ENCODE assay signal across 8 mouse cellular contexts in genomic region chr11:50114329-50114728, GRCm38 (mm10). TPM values are rescaled to one million over a fixed set of nuclear protein-coding genes. Genes with fewer than 3 reads are reported as not detected.
A peak's percentile ranks its signal among the peaks of the same experiment; 100 is the strongest.
DNase-seq lines count a peak whose midpoint lies in the region; TF ChIP-seq lines count a peak whose summit lies in the region.

No protein-coding gene starts in this region.

- H3K79me2 ChIP-seq in C2C12 (ENCODE audit: control insufficient read depth, insufficient read depth) (no peaks in the 10 kb centered on the region), MEL (ENCODE audit: control insufficient read depth, insufficient read depth, low read length, poor library complexity) (no peaks in the 10 kb centered on the region)

- peak; percentile 63 for TF ChIP-seq CTCF in C2C12 (IDR thresholded peaks at IDR 0.05; ENCODE audit: control insufficient read depth, insufficient read depth, insufficient read length)
- TF ChIP-seq CTCF in MEL (IDR thresholded peaks at IDR 0.05 in 2 of 3, conservative IDR thresholded peaks at IDR 0.05 in 1 of 3; ENCODE audit: control insufficient read depth in 1 of 3, insufficient read depth in 1 of 3, low read depth in 2 of 3, low read length in 3 of 3, poor library complexity in 1 of 3, severe bottlenecking in 1 of 3) = peak; percentile 93 to 99 (median 96)
- TF ChIP-seq CTCF in gastrocnemius, adult 2 months (IDR thresholded peaks at IDR 0.05) = peak; percentile 93; the same call in 1 of the 2 replicates

- no peaks in the 10 kb centered on the region for H3K4me1 ChIP-seq in MEL (ENCODE audit: control insufficient read depth in 1 of 2, insufficient read depth in 2 of 2, low read length in 2 of 2)

- H3K27me3 ChIP-seq in C2C12 (ENCODE audit: control insufficient read depth, insufficient read depth, insufficient read length) (peaks cover 21% of the 10 kb centered on the region), MEL (ENCODE audit: control insufficient read depth in 1 of 2, insufficient read depth in 2 of 2, low read length in 2 of 2) (no peaks in the 10 kb centered on the region)

- H3K36me3 ChIP-seq in C2C12 (ENCODE audit: control insufficient read depth, insufficient read depth) = no peaks in the 10 kb centered on the region
- no peaks in the 10 kb centered on the region for H3K36me3 ChIP-seq in MEL (ENCODE audit: control insufficient read depth in 1 of 2, insufficient read depth in 2 of 2, low read length in 2 of 2)

- peak; percentile 92 for DNase-seq in MEL (ENCODE audit: low read depth, low spot score)
- peak; percentile 70 for DNase-seq in cerebellum, adult 8-10 months
- peak; percentile 81 for DNase-seq in gastrocnemius, adult 2 months
- peak; percentile 83 for DNase-seq in kidney, adult 18-20 months
- DNase-seq in lung, adult 18-20 months = peak; percentile 72 to 79
- peak; percentile 38 for DNase-seq in retina, adult 2 months (ENCODE audit: low read depth, low spot score)
- peak; percentile 76 for DNase-seq in urinary bladder, postnatal 14 days (ENCODE audit: low spot score)

- TF ChIP-seq POLR2A in MEL (IDR thresholded peaks at IDR 0.05; ENCODE audit: control insufficient read depth in 1 of 2, insufficient read depth in 1 of 2, low read depth in 1 of 2, low read length in 2 of 2, poor library complexity in 1 of 2) = no peak

- H3ac ChIP-seq in C2C12 (ENCODE audit: control insufficient read depth, insufficient read length, low read depth) = no peak overlapping the region

- no peaks in the 10 kb centered on the region for H3K9me3 ChIP-seq in MEL (replicated peaks; ENCODE audit: insufficient read depth, low read length)

- no peak for TF ChIP-seq EP300 in MEL (IDR thresholded peaks at IDR 0.05; ENCODE audit: low read depth in 1 of 2, low read length in 2 of 2)

- intact Hi-C loops in gastrocnemius, adult 2 months (cut with DNase I) = no loop called here

- H3K4me3 ChIP-seq in C2C12 (ENCODE audit: insufficient read depth, poor library complexity, severe bottlenecking) = no peak overlapping the region
- H3K4me3 ChIP-seq in MEL (ENCODE audit: control insufficient read depth in 1 of 2, insufficient read depth in 1 of 2, low read depth in 2 of 2, low read length in 2 of 2) = no peak overlapping the region
- H3K4me3 ChIP-seq in gastrocnemius, adult 2 months = no peak overlapping the region

- no peaks in the 10 kb centered on the region for H3K79me3 ChIP-seq in C2C12 (ENCODE audit: low read depth)

- TF ChIP-seq RAD21 in MEL (IDR thresholded peaks at IDR 0.05; ENCODE audit: low read depth, low read length) = peak; percentile 75

- H3K27ac ChIP-seq in MEL (ENCODE audit: control insufficient read depth, low read depth, low read length) = no peak overlapping the region
- H3K27ac ChIP-seq in gastrocnemius, adult 2 months = no peak overlapping the region

- no peak overlapping the region for H3K9ac ChIP-seq in MEL (ENCODE audit: control insufficient read depth, low read depth, low read length, poor library complexity, severe bottlenecking)

TF ChIP-seq in C2C12, 6 proteins besides CTCF, POLR2A, EP300 and RAD21:
- TF ChIP-seq FOSL1 (IDR thresholded peaks at IDR 0.05; ENCODE audit: insufficient read depth, low read length, poor library complexity, severe bottlenecking) (no peak), USF1 (IDR thresholded peaks at IDR 0.05; ENCODE audit: low read depth) (no peak), CEBPB (IDR thresholded peaks at IDR 0.05; ENCODE audit: low read depth) (no peak), MYOD1 (IDR thresholded peaks at IDR 0.05; ENCODE audit: control insufficient read depth, insufficient read length, low read depth) (no peak), MYOG (IDR thresholded peaks at IDR 0.05; ENCODE audit: control insufficient read depth, extremely low read depth, insufficient read length) (no peak), MAX (IDR thresholded peaks at IDR 0.05) (no peak)

TF ChIP-seq in MEL, 35 proteins besides CTCF, POLR2A, EP300 and RAD21:
- TF ChIP-seq ZC3H11A (IDR thresholded peaks at IDR 0.05; ENCODE audit: low read depth, low read length) (peak; percentile 77), TCF12 (IDR thresholded peaks at IDR 0.05; ENCODE audit: low read depth, low read length) (no peak), MYC (IDR thresholded peaks at IDR 0.05; ENCODE audit: low read depth, low read length) (peak; percentile 98), CHD2 (IDR thresholded peaks at IDR 0.05; ENCODE audit: low read length) (no peak), ZKSCAN1 (IDR thresholded peaks at IDR 0.05; ENCODE audit: low read depth, low read length) (no peak), USF2 (IDR thresholded peaks at IDR 0.05; ENCODE audit: borderline replicate concordance in 1 of 2, insufficient read depth in 1 of 2, low read depth in 1 of 2, low read length in 2 of 2) (no peak), USF1 (IDR thresholded peaks at IDR 0.05; ENCODE audit: low read depth, low read length) (0 out of 2 replicates have a peak, but pooled peaks have one; percentile 9), MAZ (IDR thresholded peaks at IDR 0.05; ENCODE audit: low read depth, low read length) (peak; percentile 49; the same call in 1 of the 2 replicates), SIN3A (IDR thresholded peaks at IDR 0.05; ENCODE audit: low read length) (peak; percentile 34; the same call in 1 of the 2 replicates), SMC3 (IDR thresholded peaks at IDR 0.05; ENCODE audit: low read depth, low read length) (peak; percentile 94), RCOR1 (IDR thresholded peaks at IDR 0.05; ENCODE audit: low read depth, low read length) (no peak), MAX (IDR thresholded peaks at IDR 0.05; ENCODE audit: low read length) (peak; percentile 72), ZNF384 (IDR thresholded peaks at IDR 0.05; ENCODE audit: low read depth, low read length) (peak; percentile 5; the same call in 1 of the 2 replicates), MEF2A (IDR thresholded peaks at IDR 0.05; ENCODE audit: extremely low read depth, insufficient replicate concordance, low read depth, low read length, poor library complexity, severe bottlenecking) (no peak), ELF1 (IDR thresholded peaks at IDR 0.05; ENCODE audit: low read depth, low read length) (no peak)

RNA-seq across cellular contexts. Expression of gene Tbc1d9b, which starts 16.9 kb away (rescaled TPM):
- polyA plus RNA-seq in C2C12 (2012; fragmentation: generic; extraction: Trizol) (26.4 TPM), MEL (2012; ENCODE audit: insufficient read depth in 1 of 2, insufficient read length in 2 of 2, low read depth in 1 of 2, low replicate concordance in 2 of 2, missing spikeins in 1 of 2) (10 to 100 TPM in 1 of 2 experiments, not detected in 1; 32.5 TPM)
- 17.7 and 18.6 TPM in 2 replicates for total RNA-seq in MEL (2012; rRNA removed)
- total RNA-seq in gastrocnemius, adult 2 months (2021) = 10 to 100 TPM; 25.3 to 28.6 TPM

RNA-seq across cellular contexts. Expression of gene Mrnip, which starts 59.9 kb away (rescaled TPM):
- polyA plus RNA-seq in C2C12 (2012; fragmentation: generic; extraction: Trizol) = 4.7 TPM
- total RNA-seq in MEL (2012; rRNA removed) = 10.6 and 12.1 TPM in 2 replicates
- polyA plus RNA-seq in MEL (2012; ENCODE audit: insufficient read depth in 1 of 2, insufficient read length in 2 of 2, low read depth in 1 of 2, low replicate concordance in 2 of 2, missing spikeins in 1 of 2) = 1 to 10 TPM in 1 of 2 experiments, not detected in 1; 8.6 TPM
- total RNA-seq in gastrocnemius, adult 2 months (2021) = 1 to 10 TPM; 2.4 to 3.1 TPM

Comparison
In these comparisons a context has a peak if more than half of its experiments do, and no peak if none do; other contexts are left out.
1. DNase-seq: peak in every context shown above with its lines; median percentile 92 in MEL; 83 in kidney, adult 18-20 months; 81 in gastrocnemius, adult 2 months; 76 in urinary bladder, postnatal 14 days; 76 in lung, adult 18-20 months; 70 in cerebellum, adult 8-10 months; 38 in retina, adult 2 months.